24 mouse cellular contexts compared by ENCODE assay signal in the genomic region with DNA sequence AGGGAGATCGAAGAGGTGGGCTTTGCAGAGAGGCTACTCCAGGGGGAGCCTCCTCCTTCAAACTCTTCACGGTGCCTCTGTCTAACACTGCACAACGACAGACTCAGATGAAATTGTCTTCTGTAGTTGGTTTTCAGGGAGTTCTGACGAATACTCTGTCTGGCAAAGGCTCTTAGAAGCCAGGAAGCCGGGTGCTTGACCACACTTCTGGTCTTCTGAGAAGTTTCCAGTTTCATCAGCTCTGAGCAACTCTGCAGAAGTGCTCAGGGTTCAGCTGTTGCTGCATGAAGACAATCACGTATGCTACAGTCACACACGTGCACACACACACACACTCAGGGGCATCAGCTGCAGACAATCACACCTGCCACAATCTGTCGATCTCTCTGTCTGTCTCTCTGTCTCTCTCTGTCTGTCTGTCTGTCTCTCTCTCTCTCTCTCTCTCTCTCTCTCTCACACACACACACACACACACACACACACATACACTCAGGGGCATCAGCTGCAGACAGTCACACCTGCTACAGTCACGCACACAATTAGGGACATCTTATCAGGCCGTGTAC. TPM values are rescaled to one million over a fixed set of nuclear protein-coding genes. Genes with fewer than 3 reads are reported as not detected.
DNase-seq lines count a peak whose midpoint lies in the region; ATAC-seq and TF ChIP-seq lines count a peak whose summit lies in the region.
"Had no signal": no experiment of that assay in that cellular context is flagged by ENCODE, and none has a peak within 500 bp of the region (broad histone marks: within the 10 kb centered on the region; RNA-seq: fewer than 3 reads in every experiment).

No protein-coding gene starts in this region.

- peak overlapping the region; percentile 31 for H3K27ac ChIP-seq in liver, embryonic 15.5 days (replicated peaks)
- H3K27ac ChIP-seq in liver, embryonic 11.5 days (ENCODE audit: low read depth, low read length) = no peak overlapping the region
- no peak overlapping the region for H3K27ac ChIP-seq in hindbrain, embryonic 12.5 days
- H3K27ac ChIP-seq: embryonic facial prominence, embryonic 15.5 days; forebrain, embryonic 10.5 days; gastrocnemius, adult 2 months; heart, embryonic 15.5 days had no signal

- peaks cover 13% of the 10 kb centered on the region for H3K4me1 ChIP-seq in liver, embryonic 15.5 days (replicated peaks)
- H3K4me1 ChIP-seq in liver, embryonic 11.5 days (replicated peaks; ENCODE audit: control insufficient read depth, insufficient read depth, low read length) = peaks cover 12% of the 10 kb centered on the region
- peaks cover 8% of the 10 kb centered on the region; the same call in 1 of the 2 replicates for H3K4me1 ChIP-seq in hindbrain, embryonic 12.5 days

- no peak overlapping the region for H3ac ChIP-seq in myocyte (ENCODE audit: control insufficient read depth, insufficient read length)

- WGBS in liver, embryonic 15.5 days (ENCODE audit: insufficient replicate concordance) = 40% methylated on average over 10 of the region's 10 CpGs
- WGBS in liver, embryonic 11.5 days = 57% methylated on average over 10 of the region's 10 CpGs
- 75% methylated on average over 10 of the region's 10 CpGs for WGBS in hindbrain, embryonic 12.5 days

- 0 out of 2 replicates have a peak overlapping the region, but pooled peaks have one; percentile 5 for H3K4me3 ChIP-seq in liver, embryonic 15.5 days (replicated peaks)
- H3K4me3 ChIP-seq in liver, embryonic 11.5 days (ENCODE audit: low read depth, low read length) = no peak overlapping the region
- no peak overlapping the region for H3K4me3 ChIP-seq in myocyte
- no peak overlapping the region for H3K4me3 ChIP-seq in hindbrain, embryonic 12.5 days
- H3K4me3 ChIP-seq: embryonic facial prominence, embryonic 15.5 days; erythroblast, embryonic 14.5 days; forebrain, embryonic 10.5 days; gastrocnemius, adult 2 months; heart, embryonic 15.5 days had no signal

- peaks cover 27% of the 10 kb centered on the region for H3K27me3 ChIP-seq in liver, embryonic 15.5 days
- peaks cover 10% of the 10 kb centered on the region for H3K27me3 ChIP-seq in liver, embryonic 11.5 days (replicated peaks; ENCODE audit: control insufficient read depth, insufficient read depth, low read length)
- no peaks in the 10 kb centered on the region for H3K27me3 ChIP-seq in myocyte (ENCODE audit: control insufficient read depth, insufficient read depth, insufficient read length)
- H3K27me3 ChIP-seq in hindbrain, embryonic 12.5 days = peaks cover 6% of the 10 kb centered on the region; the same call in 1 of the 2 replicates
- H3K27me3 ChIP-seq: embryonic facial prominence, embryonic 15.5 days; heart, embryonic 15.5 days; Patski had no signal

- no peak for ATAC-seq in liver, embryonic 15.5 days (ENCODE audit: insufficient read depth)
- no peak for ATAC-seq in liver, embryonic 11.5 days (replicated peaks; ENCODE audit: low FRiP score)
- ATAC-seq in granulocyte monocyte progenitor cell, adult 5-6 weeks (replicated peaks; ENCODE audit: poor library complexity, severe bottlenecking) = peak; percentile 12
- no peak for ATAC-seq in hindbrain, embryonic 12.5 days (ENCODE audit: low FRiP score)
- ATAC-seq: activated CD4-positive, CD25-positive, alpha-beta regulatory T cell, adult 4 months; forebrain, embryonic 14.5 days; hindbrain, embryonic 16.5 days; Patski had no signal

- no peaks in the 10 kb centered on the region for H3K79me2 ChIP-seq in myocyte (ENCODE audit: control insufficient read depth, insufficient read depth)

- no peak overlapping the region for H3K4me2 ChIP-seq in liver, embryonic 15.5 days
- H3K4me2 ChIP-seq in liver, embryonic 11.5 days = no peak overlapping the region
- H3K4me2 ChIP-seq in myocyte (ENCODE audit: low read depth) = no peak overlapping the region
- no peak overlapping the region for H3K4me2 ChIP-seq in hindbrain, embryonic 12.5 days (replicated peaks)
- H3K4me2 ChIP-seq: embryonic facial prominence, embryonic 15.5 days; heart, embryonic 15.5 days had no signal

- H3K36me3 ChIP-seq in liver, embryonic 15.5 days (replicated peaks) = no peaks in the 10 kb centered on the region
- H3K36me3 ChIP-seq in liver, embryonic 11.5 days (ENCODE audit: control insufficient read depth, insufficient read depth, low read length) = no peaks in the 10 kb centered on the region
- no peaks in the 10 kb centered on the region for H3K36me3 ChIP-seq in myocyte (ENCODE audit: control insufficient read depth, insufficient read depth)
- no peaks in the 10 kb centered on the region for H3K36me3 ChIP-seq in hindbrain, embryonic 12.5 days
- H3K36me3 ChIP-seq: embryonic facial prominence, embryonic 15.5 days; forebrain, embryonic 10.5 days; heart, embryonic 15.5 days had no signal

- H3K9ac ChIP-seq in liver, embryonic 15.5 days = no peak overlapping the region
- no peak overlapping the region for H3K9ac ChIP-seq in liver, embryonic 11.5 days (ENCODE audit: low read depth, low read length)
- H3K9ac ChIP-seq in hindbrain, embryonic 12.5 days = no peak overlapping the region
- H3K9ac ChIP-seq: embryonic facial prominence, embryonic 15.5 days; heart, embryonic 15.5 days had no signal

- TF ChIP-seq POLR2A in myocyte (IDR thresholded peaks at IDR 0.05; ENCODE audit: insufficient read length, low read depth) = no peak

- H3K9me3 ChIP-seq in liver, embryonic 15.5 days (replicated peaks) = no peaks in the 10 kb centered on the region
- no peaks in the 10 kb centered on the region for H3K9me3 ChIP-seq in liver, embryonic 11.5 days (ENCODE audit: control insufficient read depth, low read length)
- H3K9me3 ChIP-seq in hindbrain, embryonic 12.5 days (replicated peaks) = no peaks in the 10 kb centered on the region
- H3K9me3 ChIP-seq: embryonic facial prominence, embryonic 15.5 days; forebrain, embryonic 10.5 days; heart, embryonic 15.5 days had no signal

- DNase-seq in liver, embryonic 11.5 days (ENCODE audit: low spot score) = no peak
- peak; percentile 5 for DNase-seq in lung, postnatal 25 days (ENCODE audit: low spot score)
- no peak for DNase-seq in lung, postnatal 14 days
- DNase-seq in adrenal gland, postnatal 36 days = no peak
- DNase-seq: cerebellum, adult 11 months; cerebellum, adult 8-10 months; cerebellum, postnatal 14 days; embryo, embryonic 11 days; gastrocnemius, adult 2 months; gastrocnemius, postnatal 25 days; heart, adult 11 months; heart, postnatal 14 days had no signal

TF ChIP-seq in myocyte, 11 proteins besides CTCF, POLR2A, EP300 and RAD21:
- TF ChIP-seq MYOD1 (IDR thresholded peaks at IDR 0.05; ENCODE audit: control insufficient read depth in 1 of 3, insufficient read length in 2 of 3, low read depth in 2 of 3) (peak; percentile 0 to 91 (median 89)), MYOG (IDR thresholded peaks at IDR 0.05; ENCODE audit: control insufficient read depth in 1 of 3, insufficient read depth in 1 of 3, insufficient read length in 2 of 3, low read depth in 2 of 3) (peak; percentile 16 to 81 (median 81)), USF1 (IDR thresholded peaks at IDR 0.05; ENCODE audit: low read depth) (no peak), MAX (IDR thresholded peaks at IDR 0.05; ENCODE audit: low read depth) (no peak), TCF12 (IDR thresholded peaks at IDR 0.05; ENCODE audit: insufficient read depth, poor library complexity, severe bottlenecking) (peak; percentile 0), CEBPB (IDR thresholded peaks at IDR 0.05; ENCODE audit: insufficient read depth, poor library complexity, severe bottlenecking) (no peak), POLR2AphosphoS2 (IDR thresholded peaks at IDR 0.05; ENCODE audit: insufficient read length, low read depth) (no peak), TCF3 (IDR thresholded peaks at IDR 0.05; ENCODE audit: insufficient read length, low read depth) (peak; percentile 60), E2F4 (IDR thresholded peaks at IDR 0.05; ENCODE audit: insufficient read depth) (no peak), REST (IDR thresholded peaks at IDR 0.05; ENCODE audit: insufficient read depth, insufficient read length) (no peak), SRF (IDR thresholded peaks at IDR 0.05; ENCODE audit: control insufficient read depth, insufficient read length, low read depth) (no peak)
TF ChIP-seq in myocyte: peak in this region for 4.

RNA-seq across cellular contexts. Expression of gene Nfil3, which starts 5.4 kb away (rescaled TPM):
- polyA plus RNA-seq in liver, embryonic 15.5 days (2015; fragmentation: Nextera tagmentation; extraction: Ambion mirVana) = 6.0 and 6.1 TPM in 2 replicates
- polyA plus RNA-seq in liver, embryonic 11.5 days (2014; fragmentation: Nextera tagmentation; extraction: Ambion mirVana) = 8.5 and 9.8 TPM in 2 replicates
- total RNA-seq in granulocyte monocyte progenitor cell, adult 5-6 weeks (2014; fragmentation: Nextera tagmentation) = 3.9 and 8.3 TPM in 2 replicates
- 14.0 and 14.5 TPM in 2 replicates for total RNA-seq in granulocyte monocyte progenitor cell, adult 5-6 weeks (2017)
- polyA plus RNA-seq in myocyte (2012; fragmentation: generic; extraction: Trizol) = 60.6 TPM
- total RNA-seq in adrenal gland, postnatal 36 days (2021) = 10 to 100 TPM; 48.9 to 83.1 TPM
- polyA plus RNA-seq in hindbrain, embryonic 12.5 days (2016; fragmentation: Nextera tagmentation; extraction: Ambion mirVana) = 39.6 and 44.7 TPM in 2 replicates

RNA-seq across cellular contexts. Expression of gene Auh, which starts 56.8 kb away (rescaled TPM):
- 27.3 and 30.4 TPM in 2 replicates for polyA plus RNA-seq in liver, embryonic 15.5 days (2015; fragmentation: Nextera tagmentation; extraction: Ambion mirVana)
- 35.4 and 36.4 TPM in 2 replicates for polyA plus RNA-seq in liver, embryonic 11.5 days (2014; fragmentation: Nextera tagmentation; extraction: Ambion mirVana)
- total RNA-seq in granulocyte monocyte progenitor cell, adult 5-6 weeks (2014; fragmentation: Nextera tagmentation) = 29.2 and 35.9 TPM in 2 replicates
- total RNA-seq in granulocyte monocyte progenitor cell, adult 5-6 weeks (2017) = 34.6 and 37.1 TPM in 2 replicates
- polyA plus RNA-seq in myocyte (2012; fragmentation: generic; extraction: Trizol) = 17.4 TPM
- 100 to 1,000 TPM; 130 to 159 TPM for total RNA-seq in adrenal gland, postnatal 36 days (2021)
- polyA plus RNA-seq in hindbrain, embryonic 12.5 days (2016; fragmentation: Nextera tagmentation; extraction: Ambion mirVana) = 47.7 and 50.6 TPM in 2 replicates
